Mouse (Mus musculus): Measurements from ENCODE around the gene Gpr161. TPM values are rescaled to one million over a fixed set of nuclear protein-coding genes. Genes with fewer than 3 reads are reported as not detected.

Gene Gpr161
- polyA plus RNA-seq, 1 experiment from 2014 or later: 4.4 TPM

DNA sequence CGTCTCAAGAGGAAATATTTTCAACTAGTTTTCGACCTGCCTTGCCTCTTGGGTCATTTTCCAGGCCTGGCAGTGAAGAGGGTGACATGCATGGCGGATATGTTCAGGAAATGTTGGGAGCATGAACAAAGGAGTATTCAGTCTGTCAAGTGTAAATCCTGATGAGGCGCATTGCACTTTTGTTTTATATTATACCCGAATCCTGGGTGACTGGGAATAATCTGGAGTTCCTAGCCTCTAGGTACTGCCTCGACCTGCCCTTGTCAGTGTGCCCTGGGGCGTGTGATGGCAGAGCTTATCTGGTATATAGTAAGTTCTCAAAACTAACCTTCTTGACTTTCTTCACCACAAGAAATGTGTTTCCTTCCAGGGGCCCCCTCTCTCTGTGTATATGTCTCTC lies 11.5 kb upstream of the Gpr161 start:
- WGBS: 59% methylated on average over 7 of the region's 7 CpGs
- H3K36me3 ChIP-seq (replicated peaks): no peaks in the 10 kb centered on the region
- ATAC-seq (replicated peaks): no peak
- peak overlapping the region; percentile 92; the same call in 1 of the 2 replicates for H3K9ac ChIP-seq
- H3K4me1 ChIP-seq: peaks cover 37% of the 10 kb centered on the region
- H3K9me3 ChIP-seq: no peaks in the 10 kb centered on the region
- H3K27me3 ChIP-seq (replicated peaks): no peaks in the 10 kb centered on the region
- H3K4me2 ChIP-seq: peak overlapping the region; percentile 71
- H3K4me3 ChIP-seq: peak overlapping the region; percentile 91
- H3K27ac ChIP-seq: no peak overlapping the region

DNA sequence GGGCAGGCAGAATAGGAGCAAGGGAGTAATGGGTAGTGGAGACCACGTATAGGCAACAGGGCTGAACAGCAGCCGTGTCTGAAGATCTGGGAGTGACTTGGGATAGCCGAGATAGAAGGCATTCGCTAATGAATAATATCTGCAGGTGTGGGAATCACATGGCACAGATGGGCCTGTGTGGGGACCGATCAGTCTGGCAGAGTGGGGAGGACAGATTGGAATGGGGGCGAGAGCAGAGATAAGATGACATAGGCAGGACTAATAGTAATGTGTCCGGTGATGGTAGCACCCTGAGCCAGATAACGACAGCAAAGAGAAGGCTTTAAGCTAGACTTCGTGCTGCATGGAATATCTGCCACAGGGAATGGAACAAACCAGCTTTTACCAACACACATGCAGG lies 7.4 kb upstream of the Gpr161 start:
- 94% methylated on average over 9 of the region's 9 CpGs for WGBS

DNA sequence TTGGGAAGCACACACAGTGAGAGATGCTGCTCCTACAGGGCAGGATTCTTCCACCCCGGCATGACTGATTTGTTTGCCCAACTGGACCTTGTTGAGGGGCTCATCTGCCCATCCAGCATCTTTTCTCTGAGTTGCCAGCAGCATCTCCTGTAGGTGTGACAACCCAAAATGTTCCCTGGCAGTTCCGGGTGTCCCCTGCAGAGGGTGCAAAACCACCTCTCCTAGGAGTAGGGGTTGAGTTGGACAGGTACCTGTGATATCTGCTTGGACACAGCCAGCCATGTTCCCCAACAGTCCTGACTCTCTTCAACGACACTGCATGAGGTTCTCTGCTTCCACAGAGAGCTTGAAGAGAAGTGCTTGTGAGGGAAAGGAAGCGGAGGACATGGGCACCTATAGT lies 5.8 kb upstream of the Gpr161 start:
- Histone ChIP-seq H3K4me3 (no peak overlapping the region), H3K4me2 (no peak overlapping the region), H3K27ac (no peak overlapping the region), H3K4me1 (peaks cover 5% of the 10 kb centered on the region), H3K36me3 (replicated peaks) (peaks cover 16% of the 10 kb centered on the region; the same call in 1 of the 2 replicates), H3K9ac (no peak overlapping the region), H3K27me3 (replicated peaks) (no peaks in the 10 kb centered on the region), H3K9me3 (no peaks in the 10 kb centered on the region)
- WGBS: 93% methylated on average over 4 of the region's 4 CpGs
- no peak for ATAC-seq (replicated peaks)

More for the DNA sequence above, 7.4 kb upstream of the Gpr161 start:
- H3K27me3 ChIP-seq (replicated peaks): no peaks in the 10 kb centered on the region
- ATAC-seq (replicated peaks): no peak
- H3K27ac ChIP-seq: no peak overlapping the region
- no peak overlapping the region for H3K4me2 ChIP-seq
- no peaks in the 10 kb centered on the region for H3K9me3 ChIP-seq
- H3K36me3 ChIP-seq (replicated peaks): 0 out of 2 replicates have a peak, but pooled peaks cover 4% of the 10 kb centered on the region
- H3K4me1 ChIP-seq: peaks cover 19% of the 10 kb centered on the region
- no peak overlapping the region for H3K4me3 ChIP-seq
- no peak overlapping the region for H3K9ac ChIP-seq

DNA sequence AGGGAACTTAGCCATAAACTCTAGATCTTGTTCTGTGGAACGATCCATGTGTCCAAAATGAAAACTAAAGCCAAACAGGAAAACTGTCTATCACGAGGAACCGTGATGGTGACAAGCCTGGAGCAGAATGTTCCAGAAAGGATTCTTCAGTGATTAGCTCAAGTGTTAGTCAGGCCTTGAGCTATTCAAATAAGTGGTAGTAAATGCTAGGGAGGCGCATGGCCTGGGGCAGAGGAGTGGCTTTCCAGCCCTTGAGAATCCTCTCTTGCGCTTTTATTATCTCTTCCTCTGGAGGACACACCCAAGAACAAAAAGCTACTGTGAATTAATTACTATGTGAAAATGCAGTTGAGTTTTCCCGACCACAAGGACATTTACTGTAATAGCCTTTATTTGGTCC lies 4.0 kb upstream of the Gpr161 start:
- Histone ChIP-seq H3K27me3 (replicated peaks) (no peaks in the 10 kb centered on the region), H3K36me3 (replicated peaks) (peaks cover 22% of the 10 kb centered on the region; the same call in 1 of the 2 replicates), H3K4me3 (no peak overlapping the region), H3K27ac (no peak overlapping the region), H3K9ac (no peak overlapping the region), H3K4me2 (no peak overlapping the region), H3K9me3 (no peaks in the 10 kb centered on the region), H3K4me1 (no peaks in the 10 kb centered on the region)
- no peak for ATAC-seq (replicated peaks)
- WGBS: 91% methylated on average over 6 of the region's 6 CpGs

DNA sequence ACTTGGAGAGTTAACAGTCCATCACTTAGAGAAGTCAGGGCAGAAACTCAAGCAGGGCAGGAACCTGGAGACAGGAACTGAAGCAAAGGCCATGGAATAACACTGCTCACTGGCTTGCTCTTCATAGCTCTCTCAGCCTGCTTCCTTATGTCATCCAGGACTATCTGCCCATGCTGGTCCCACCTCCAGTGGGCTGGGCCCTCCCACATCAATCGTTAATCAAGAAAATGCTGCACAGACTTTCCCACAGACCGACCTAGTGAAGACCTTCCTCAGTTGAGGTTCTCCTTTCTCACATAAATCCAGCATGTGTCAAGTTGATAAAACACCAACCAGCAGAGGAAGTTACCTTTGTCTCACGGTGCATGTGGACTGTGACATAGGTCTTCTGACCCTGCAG lies 5.5 kb downstream of the Gpr161 start:
- H3K27me3 ChIP-seq (replicated peaks): no peaks in the 10 kb centered on the region
- H3K9ac ChIP-seq: no peak overlapping the region
- WGBS: 89% methylated on average over 3 of the region's 3 CpGs
- no peak overlapping the region for H3K4me2 ChIP-seq
- no peak overlapping the region for H3K4me3 ChIP-seq
- H3K4me1 ChIP-seq: peaks cover 7% of the 10 kb centered on the region; the same call in 1 of the 2 replicates
- H3K27ac ChIP-seq: no peak overlapping the region
- ATAC-seq (replicated peaks): no peak
- no peaks in the 10 kb centered on the region for H3K9me3 ChIP-seq
- peaks cover 1% of the 10 kb centered on the region; the same call in 1 of the 2 replicates for H3K36me3 ChIP-seq (replicated peaks)

DNA sequence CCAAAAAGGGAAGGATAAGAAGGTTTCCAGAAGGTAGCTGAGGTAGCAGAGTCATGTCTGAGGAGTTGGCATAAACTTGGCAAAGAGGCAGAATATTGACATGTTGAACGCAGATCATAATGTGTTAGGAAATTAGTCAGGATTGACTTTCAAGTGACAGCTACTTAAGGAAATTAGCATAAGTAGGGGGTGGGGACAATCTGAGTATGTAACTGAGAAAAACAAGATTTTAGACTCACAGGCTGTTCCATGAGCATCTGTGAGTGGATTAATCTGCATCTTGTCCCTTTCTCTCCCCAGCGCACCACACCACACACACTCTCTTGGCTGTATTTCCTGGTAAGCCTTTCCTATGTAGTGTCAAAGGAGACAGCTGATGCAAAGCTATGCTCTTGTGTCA lies 6.0 kb downstream of the Gpr161 start:
- H3K9ac ChIP-seq: no peak overlapping the region
- peaks cover 7% of the 10 kb centered on the region; the same call in 1 of the 2 replicates for H3K4me1 ChIP-seq
- no peak overlapping the region for H3K27ac ChIP-seq
- no peak overlapping the region for H3K4me2 ChIP-seq
- no peaks in the 10 kb centered on the region for H3K27me3 ChIP-seq (replicated peaks)
- no peaks in the 10 kb centered on the region for H3K9me3 ChIP-seq
- WGBS: 93% methylated on average over 2 of the region's 2 CpGs
- H3K4me3 ChIP-seq: no peak overlapping the region
- no peaks in the 10 kb centered on the region; the same call in 1 of the 2 replicates for H3K36me3 ChIP-seq (replicated peaks)
- no peak for ATAC-seq (replicated peaks)

DNA sequence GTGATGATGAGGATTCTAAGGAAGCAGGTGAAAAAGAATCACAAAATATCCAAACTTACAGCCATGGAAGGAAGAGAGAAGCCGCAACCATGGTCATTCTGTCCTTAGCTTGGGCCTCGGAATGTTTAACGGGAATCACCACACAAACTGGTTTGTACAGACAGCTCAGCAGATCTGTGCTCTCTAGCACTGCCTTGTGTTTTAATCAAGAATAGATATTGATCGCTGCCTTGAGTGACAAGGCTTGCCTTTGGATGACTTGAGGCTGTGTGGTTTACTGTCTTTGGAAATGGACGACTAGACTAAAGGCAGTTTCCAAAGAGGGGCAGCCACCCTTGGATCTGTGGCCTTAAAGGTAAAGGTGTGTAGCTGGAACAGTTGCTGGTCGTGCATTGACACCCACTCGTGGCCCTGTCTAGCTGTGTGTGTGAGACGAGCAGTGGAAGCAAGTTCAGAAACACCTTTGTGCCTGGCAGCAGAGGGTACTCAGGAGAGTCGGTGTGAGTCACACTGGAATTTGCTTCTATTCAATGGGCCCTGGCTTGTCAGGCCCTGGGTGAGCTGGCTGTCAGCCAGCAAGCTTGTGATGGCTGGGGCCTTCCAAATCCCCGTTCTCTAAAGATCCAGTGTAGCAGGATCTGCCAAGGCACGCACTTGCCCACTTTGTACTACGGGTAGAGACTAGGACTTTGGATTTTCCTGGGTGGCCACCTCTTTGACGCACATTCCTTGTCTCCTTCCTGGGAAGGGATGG lies 7.0 kb downstream of the Gpr161 start:
- no peaks in the 10 kb centered on the region for H3K27me3 ChIP-seq (replicated peaks)
- H3K4me1 ChIP-seq: peaks cover 7% of the 10 kb centered on the region; the same call in 1 of the 2 replicates
- H3K9me3 ChIP-seq: no peaks in the 10 kb centered on the region
- 57% methylated on average over 13 of the region's 13 CpGs for WGBS
- no peaks in the 10 kb centered on the region; the same call in 1 of the 2 replicates for H3K36me3 ChIP-seq (replicated peaks)
- H3K9ac ChIP-seq: no peak overlapping the region
- no peak overlapping the region for H3K4me3 ChIP-seq
- no peak overlapping the region for H3K27ac ChIP-seq
- H3K4me2 ChIP-seq: no peak overlapping the region
- ATAC-seq (replicated peaks): peak; percentile 61

DNA sequence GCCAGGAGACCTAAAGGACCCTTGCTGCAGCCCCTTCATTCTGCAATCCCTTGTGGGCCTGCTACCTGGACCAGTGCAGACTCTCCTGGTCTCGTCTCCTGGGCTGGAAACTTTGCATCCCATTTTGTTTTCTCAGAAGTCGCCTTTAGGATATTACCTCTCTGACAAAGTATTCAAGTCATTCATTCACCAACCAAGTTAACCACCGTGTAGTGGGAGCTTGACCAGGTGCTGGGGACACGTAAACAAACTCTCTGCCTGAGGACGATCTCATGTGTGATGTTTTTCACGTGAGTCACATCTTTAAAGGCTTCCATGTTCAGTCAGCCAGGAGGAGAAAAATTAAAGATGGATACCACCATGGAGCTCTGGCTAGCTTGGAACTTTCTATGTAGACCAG lies 7.6 kb downstream of the Gpr161 start:
- 87% methylated on average over 6 of the region's 6 CpGs for WGBS
- Histone ChIP-seq H3K4me1 (peaks cover 7% of the 10 kb centered on the region; the same call in 1 of the 2 replicates), H3K27ac (no peak overlapping the region), H3K9me3 (no peaks in the 10 kb centered on the region), H3K9ac (no peak overlapping the region), H3K4me2 (no peak overlapping the region), H3K36me3 (replicated peaks) (peaks cover 6% of the 10 kb centered on the region; the same call in 1 of the 2 replicates), H3K4me3 (no peak overlapping the region), H3K27me3 (replicated peaks) (no peaks in the 10 kb centered on the region)
- no peak for ATAC-seq (replicated peaks)

DNA sequence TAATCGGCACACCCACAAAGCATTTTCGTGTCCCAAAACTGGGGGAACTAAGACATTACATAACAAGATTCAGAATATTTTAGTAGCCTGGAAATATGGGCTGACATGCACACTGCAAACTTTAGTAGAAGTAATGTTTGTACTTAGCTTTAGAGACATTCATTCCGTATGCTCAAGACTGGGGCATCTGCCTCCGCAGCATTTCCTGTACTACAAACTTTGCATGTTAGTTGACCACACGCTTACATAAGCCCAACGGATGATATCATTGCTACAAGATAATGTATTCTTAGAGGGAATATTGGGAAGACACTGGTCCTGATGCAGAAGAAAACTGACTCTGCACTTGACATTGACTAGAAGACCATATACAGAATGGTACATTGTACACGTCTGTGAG lies 8.8 kb downstream of the Gpr161 start:
- Histone ChIP-seq H3K4me1 (peaks cover 7% of the 10 kb centered on the region; the same call in 1 of the 2 replicates), H3K27me3 (replicated peaks) (no peaks in the 10 kb centered on the region), H3K4me2 (no peak overlapping the region), H3K36me3 (replicated peaks) (peaks cover 12% of the 10 kb centered on the region; the same call in 1 of the 2 replicates), H3K9ac (no peak overlapping the region), H3K4me3 (no peak overlapping the region), H3K27ac (no peak overlapping the region), H3K9me3 (no peaks in the 10 kb centered on the region)
- ATAC-seq (replicated peaks): no peak
- WGBS: 94% methylated on average over 7 of the region's 7 CpGs

DNA sequence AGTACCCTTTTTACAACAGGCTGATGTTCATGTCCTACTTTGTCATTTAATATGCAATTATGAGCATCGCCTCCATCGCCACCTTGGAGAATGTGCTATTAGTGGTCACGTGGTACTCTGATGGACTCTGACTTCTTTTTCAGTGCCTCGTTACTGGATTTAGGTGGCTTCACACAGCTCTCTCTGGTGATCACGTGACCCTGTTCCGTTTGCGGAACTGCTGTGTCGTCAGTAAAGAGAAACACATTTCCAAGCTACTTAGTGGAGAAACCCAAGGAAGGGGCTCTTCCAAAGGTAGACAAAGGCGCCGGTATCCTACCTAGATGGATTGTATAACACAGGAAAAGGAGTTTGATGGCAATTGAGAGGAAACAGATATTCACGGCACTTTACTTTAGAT lies 12.6 kb downstream of the Gpr161 start:
- Histone ChIP-seq H3K36me3 (replicated peaks) (peaks cover 34% of the 10 kb centered on the region), H3K27me3 (replicated peaks) (no peaks in the 10 kb centered on the region), H3K4me2 (no peak overlapping the region), H3K4me1 (no peaks in the 10 kb centered on the region), H3K9ac (no peak overlapping the region), H3K4me3 (no peak overlapping the region), H3K9me3 (no peaks in the 10 kb centered on the region), H3K27ac (no peak overlapping the region)
- no peak for ATAC-seq (replicated peaks)
- WGBS: 84% methylated on average over 11 of the region's 11 CpGs

DNA sequence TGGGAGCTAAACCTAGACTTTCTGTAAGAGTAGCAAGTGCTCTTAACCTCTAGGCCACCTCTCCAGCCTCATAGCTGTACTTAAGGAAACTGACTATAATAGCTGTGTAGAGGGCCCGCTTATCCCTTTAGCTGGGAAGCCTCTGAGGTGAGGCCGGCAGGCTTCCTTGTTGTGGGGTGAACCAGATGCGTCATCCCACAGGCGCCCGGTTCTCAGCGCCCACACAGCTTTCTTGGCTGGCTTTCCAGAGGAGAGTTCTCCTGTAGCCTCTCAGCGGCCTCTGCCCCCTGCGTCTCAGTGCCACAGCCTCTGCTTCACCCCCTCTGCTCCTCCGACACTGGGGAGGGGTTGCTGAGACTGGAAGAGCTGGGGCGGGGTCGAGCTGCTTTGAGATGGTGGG lies 20.8 kb downstream of the Gpr161 start:
- no peaks in the 10 kb centered on the region for H3K4me1 ChIP-seq
- WGBS: 47% methylated on average over 11 of the region's 11 CpGs

DNA sequence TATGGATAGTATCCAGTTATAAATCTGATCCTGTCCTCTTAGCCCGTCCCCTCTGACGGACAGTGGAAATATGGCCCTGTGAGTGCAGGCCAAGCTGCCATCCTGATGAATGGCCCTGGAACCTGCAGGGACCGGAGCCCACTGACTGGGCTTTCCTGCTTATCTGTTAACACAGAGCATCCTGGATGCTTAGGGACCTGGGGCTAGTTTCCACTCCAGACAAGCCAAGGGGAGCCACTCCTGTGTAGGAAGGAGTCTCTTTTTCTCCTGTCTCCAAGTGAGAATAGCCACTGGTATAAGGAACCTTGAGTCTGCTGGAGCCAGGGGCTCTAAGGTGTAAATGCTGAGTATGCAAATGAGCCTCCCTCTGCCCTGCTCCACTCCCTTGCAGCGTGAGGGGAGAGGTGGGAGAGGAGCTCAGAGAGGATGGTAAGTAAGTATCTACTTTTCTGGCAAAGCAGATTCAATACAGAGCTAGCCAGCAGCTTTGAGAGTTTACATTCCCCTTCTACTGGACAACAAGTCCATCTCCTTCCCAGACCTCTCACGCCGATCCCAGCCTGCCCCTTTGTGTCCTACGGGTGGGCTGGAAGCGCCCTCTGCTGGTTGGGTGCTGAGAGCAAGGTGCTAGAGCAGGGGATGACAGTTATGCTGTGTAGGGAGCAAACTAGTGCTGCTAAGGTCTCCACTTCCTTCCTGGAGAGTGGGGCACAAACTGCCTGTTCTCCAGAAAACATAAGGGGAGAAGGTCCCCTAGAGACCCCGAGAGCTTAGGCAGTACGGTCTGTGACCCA lies 24.7 kb downstream of the Gpr161 start:
- Histone ChIP-seq H3K4me1 (no peaks in the 10 kb centered on the region), H3K36me3 (replicated peaks) (peaks cover 8% of the 10 kb centered on the region; the same call in 1 of the 2 replicates), H3K4me3 (no peak overlapping the region), H3K4me2 (no peak overlapping the region), H3K9ac (no peak overlapping the region), H3K27me3 (replicated peaks) (no peaks in the 10 kb centered on the region), H3K27ac (no peak overlapping the region), H3K9me3 (no peaks in the 10 kb centered on the region)
- ATAC-seq (replicated peaks): no peak; the same call in 1 of the 2 replicates
- WGBS: 45% methylated on average over 10 of the region's 10 CpGs

More for the DNA sequence above, 20.8 kb downstream of the Gpr161 start:
- peaks cover 22% of the 10 kb centered on the region; the same call in 1 of the 2 replicates for H3K36me3 ChIP-seq (replicated peaks)
- H3K4me2 ChIP-seq: no peak overlapping the region
- H3K4me3 ChIP-seq: no peak overlapping the region
- H3K9me3 ChIP-seq: no peaks in the 10 kb centered on the region
- no peak for ATAC-seq (replicated peaks)
- no peak overlapping the region for H3K9ac ChIP-seq
- H3K27ac ChIP-seq: no peak overlapping the region
- no peaks in the 10 kb centered on the region for H3K27me3 ChIP-seq (replicated peaks)
